Mouse (Mus musculus) lung, adult 2 months (tissue): ENCODE results near the gene Pak3.

ENCODE experiments used
- CTCF ChIP-seq: fragments of 200-500 bp; IDR thresholded peaks from 2 replicates; pipeline ENCODE4 v1.5.1; 2011; ENCODE audit warnings: mild to moderate bottlenecking, low read length, control low read depth; ENCODE audit not compliant: insufficient read depth
- POLR2A ChIP-seq: fragments of 200-500 bp; IDR thresholded peaks from 2 replicates; pipeline ENCODE4 v1.6.1; 2011; ENCODE audit warnings: low read depth, mild to moderate bottlenecking, control low read depth, low read length, borderline replicate concordance; ENCODE audit errors: extremely low read depth

DNA sequence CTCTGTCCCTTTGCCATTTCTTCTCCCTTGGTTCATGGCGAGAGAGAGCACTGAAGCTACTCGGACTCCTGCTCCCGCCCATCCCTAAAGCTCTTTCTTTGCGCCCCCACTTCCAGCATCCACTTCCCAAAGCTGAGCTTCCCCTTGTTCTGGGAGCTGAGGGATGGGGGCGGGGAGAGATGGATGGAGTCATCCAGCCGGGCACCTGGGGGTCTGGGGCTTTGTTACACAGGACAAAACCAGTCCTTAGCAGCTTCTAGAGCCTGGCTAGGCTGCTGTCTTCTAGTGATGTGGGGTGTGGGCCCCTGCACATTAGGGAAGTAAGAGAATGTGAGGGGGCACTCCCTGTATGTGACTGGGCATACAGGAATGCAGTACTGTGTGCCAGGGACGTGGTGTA lies 526 bp downstream of the Pak3 start:
- no peak for TF ChIP-seq CTCF
- no peak for TF ChIP-seq POLR2A
